Mouse (Mus musculus): ENCODE measurements around the gene Vars2. TPM values are rescaled to one million over a fixed set of nuclear protein-coding genes. Genes with fewer than 3 reads are reported as not detected.
A peak's percentile ranks its signal among the peaks of the same experiment; 100 is the strongest.

The Vars2 gene
- polyA plus RNA-seq, 2 experiments: 14.8 to 35.4 TPM

DNA sequence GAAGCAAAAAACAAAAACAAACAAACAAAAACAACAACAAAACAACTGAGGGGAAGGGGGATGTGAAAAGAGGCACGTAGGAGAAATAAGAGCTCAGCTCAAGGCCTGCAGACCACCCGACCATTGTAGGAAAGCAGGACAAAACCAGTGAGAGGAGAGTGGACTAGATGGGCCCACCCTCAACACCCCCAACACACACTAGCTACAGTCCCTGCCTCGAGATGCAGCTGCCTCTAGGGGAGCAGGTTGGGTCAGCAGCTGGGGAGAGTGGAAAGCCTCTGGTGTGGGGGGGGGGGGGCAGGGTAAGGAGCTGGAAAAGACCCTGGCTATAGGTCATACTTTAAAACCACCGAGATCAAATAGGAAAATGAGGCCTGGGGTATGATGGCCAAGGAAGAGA lies 35.2 kb upstream of the Vars2 start:
- ATAC-seq (ENCODE audit: low FRiP score, low read depth): no peak
- Histone ChIP-seq H3K4me1 (ENCODE audit: control insufficient read depth, insufficient read depth, low read length) (peaks cover 40% of the 10 kb centered on the region), H3K4me2 (replicated peaks; ENCODE audit: low read depth, low read length, severe bottlenecking) (peak overlapping the region; percentile 83), H3K36me3 (ENCODE audit: control insufficient read depth, insufficient read depth, low read length) (no peaks in the 10 kb centered on the region), H3K9ac (ENCODE audit: low read depth, low read length, severe bottlenecking) (peak overlapping the region; percentile 73; the same call in 1 of the 2 replicates), H3K27me3 (ENCODE audit: control insufficient read depth, insufficient read depth, low read length) (no peaks in the 10 kb centered on the region; the same call in 1 of the 2 replicates), H3K27ac (replicated peaks; ENCODE audit: low read depth, low read length) (peak overlapping the region; percentile 90), H3K9me3 (ENCODE audit: control insufficient read depth, low read length) (no peaks in the 10 kb centered on the region), H3K4me3 (replicated peaks; ENCODE audit: low read length) (peak overlapping the region; percentile 68)
- WGBS: 20% methylated on average over 4 of the region's 4 CpGs
- DNase-seq (ENCODE audit: low spot score): no peak
- TF ChIP-seq POLR2A (IDR thresholded peaks at IDR 0.05; ENCODE audit: borderline replicate concordance, extremely low read depth, insufficient read depth, insufficient read length): no peak

DNA sequence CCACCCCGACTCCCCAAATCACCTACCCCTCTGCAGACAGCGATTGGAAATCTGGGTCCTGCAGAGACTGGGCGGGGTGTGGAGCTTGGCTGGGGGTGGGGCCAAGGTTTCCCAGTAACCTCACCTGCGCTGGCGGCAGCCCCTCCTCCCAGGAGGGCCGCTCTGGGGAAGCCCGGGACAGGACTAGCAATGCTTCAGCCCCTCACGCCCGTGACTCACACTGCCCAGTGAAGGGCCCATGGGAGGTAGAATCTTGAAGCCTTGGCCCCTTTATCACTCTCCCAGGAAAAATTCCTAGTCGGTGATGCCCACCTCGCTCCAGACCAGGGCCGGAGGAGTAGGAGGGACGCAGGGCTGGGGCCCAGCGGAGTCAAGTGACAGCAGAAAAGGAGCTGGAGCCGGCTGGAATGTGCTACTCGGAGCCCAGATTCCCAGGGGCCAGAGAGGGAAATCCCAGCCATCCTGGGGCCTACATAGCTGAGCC lies 34.6 kb upstream of the Vars2 start:
- Histone ChIP-seq H3K27ac (replicated peaks; ENCODE audit: low read depth, low read length) (peak overlapping the region; percentile 90), H3K4me2 (replicated peaks; ENCODE audit: low read depth, low read length, severe bottlenecking) (peak overlapping the region; percentile 83), H3K4me1 (ENCODE audit: control insufficient read depth, insufficient read depth, low read length) (peaks cover 46% of the 10 kb centered on the region), H3K9ac (ENCODE audit: low read depth, low read length, severe bottlenecking) (peak overlapping the region; percentile 73), H3K27me3 (ENCODE audit: control insufficient read depth, insufficient read depth, low read length) (no peaks in the 10 kb centered on the region; the same call in 1 of the 2 replicates), H3K9me3 (ENCODE audit: control insufficient read depth, low read length) (no peaks in the 10 kb centered on the region), H3K36me3 (ENCODE audit: control insufficient read depth, insufficient read depth, low read length) (no peaks in the 10 kb centered on the region), H3K4me3 (replicated peaks; ENCODE audit: low read length) (peak overlapping the region; percentile 68)
- ATAC-seq (ENCODE audit: low FRiP score, low read depth): no peak
- no peak for TF ChIP-seq POLR2A (IDR thresholded peaks at IDR 0.05; ENCODE audit: borderline replicate concordance, extremely low read depth, insufficient read depth, insufficient read length)
- WGBS: 3% methylated on average over 16 of the region's 16 CpGs
- peak; percentile 60 for DNase-seq (ENCODE audit: low spot score)

DNA sequence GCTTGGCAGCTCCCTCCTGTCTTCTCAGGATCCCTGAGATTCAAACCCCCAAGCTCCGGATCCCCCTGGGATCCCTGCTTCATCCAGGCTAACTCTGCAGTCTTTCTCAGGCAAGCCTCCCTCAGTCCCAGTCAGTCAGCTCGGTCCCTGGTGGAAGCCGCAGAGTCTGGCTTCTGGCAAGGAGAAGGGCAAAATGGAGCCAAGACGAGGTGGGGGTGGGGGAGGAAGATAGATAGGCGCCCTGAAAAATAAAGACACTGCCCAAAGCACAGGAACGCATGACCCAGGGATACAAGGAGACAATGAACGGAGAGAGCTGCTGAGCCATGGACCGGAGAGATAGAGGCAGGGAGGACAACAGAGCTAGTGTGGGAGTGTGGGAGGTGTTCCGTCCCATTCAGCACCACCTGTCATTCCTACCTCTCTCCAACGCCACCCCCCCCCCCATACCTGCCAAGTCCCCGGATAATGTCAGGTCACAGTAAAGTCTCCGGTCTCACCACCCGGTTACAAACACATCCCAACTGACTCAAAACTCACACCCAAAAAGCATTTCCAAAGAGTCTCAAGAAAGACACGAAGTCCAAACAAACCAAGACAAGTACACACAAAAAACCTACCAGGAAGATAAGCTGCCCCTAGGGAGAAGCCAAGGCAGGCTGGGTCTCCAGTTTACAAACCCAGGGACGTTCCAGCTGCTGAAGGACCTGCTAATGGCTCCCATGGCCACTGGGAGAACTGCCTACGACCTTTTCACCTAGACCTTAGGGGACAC lies 34.0 kb upstream of the Vars2 start:
- H3K36me3 ChIP-seq (ENCODE audit: control insufficient read depth, insufficient read depth, low read length): no peaks in the 10 kb centered on the region
- H3K4me2 ChIP-seq (replicated peaks; ENCODE audit: low read depth, low read length, severe bottlenecking): peak overlapping the region; percentile 83
- H3K4me1 ChIP-seq (ENCODE audit: control insufficient read depth, insufficient read depth, low read length): peaks cover 49% of the 10 kb centered on the region
- WGBS: 6% methylated on average over 16 of the region's 16 CpGs
- H3K9me3 ChIP-seq (ENCODE audit: control insufficient read depth, low read length): no peaks in the 10 kb centered on the region
- peak overlapping the region; percentile 73 for H3K9ac ChIP-seq (ENCODE audit: low read depth, low read length, severe bottlenecking)
- no peaks in the 10 kb centered on the region; the same call in 1 of the 2 replicates for H3K27me3 ChIP-seq (ENCODE audit: control insufficient read depth, insufficient read depth, low read length)
- ATAC-seq (ENCODE audit: low FRiP score, low read depth) (no peak), DNase-seq (ENCODE audit: low spot score) (no peak)
- no peak for TF ChIP-seq POLR2A (IDR thresholded peaks at IDR 0.05; ENCODE audit: borderline replicate concordance, extremely low read depth, insufficient read depth, insufficient read length)
- peak overlapping the region; percentile 68 for H3K4me3 ChIP-seq (replicated peaks; ENCODE audit: low read length)
- peak overlapping the region; percentile 90 for H3K27ac ChIP-seq (replicated peaks; ENCODE audit: low read depth, low read length)

DNA sequence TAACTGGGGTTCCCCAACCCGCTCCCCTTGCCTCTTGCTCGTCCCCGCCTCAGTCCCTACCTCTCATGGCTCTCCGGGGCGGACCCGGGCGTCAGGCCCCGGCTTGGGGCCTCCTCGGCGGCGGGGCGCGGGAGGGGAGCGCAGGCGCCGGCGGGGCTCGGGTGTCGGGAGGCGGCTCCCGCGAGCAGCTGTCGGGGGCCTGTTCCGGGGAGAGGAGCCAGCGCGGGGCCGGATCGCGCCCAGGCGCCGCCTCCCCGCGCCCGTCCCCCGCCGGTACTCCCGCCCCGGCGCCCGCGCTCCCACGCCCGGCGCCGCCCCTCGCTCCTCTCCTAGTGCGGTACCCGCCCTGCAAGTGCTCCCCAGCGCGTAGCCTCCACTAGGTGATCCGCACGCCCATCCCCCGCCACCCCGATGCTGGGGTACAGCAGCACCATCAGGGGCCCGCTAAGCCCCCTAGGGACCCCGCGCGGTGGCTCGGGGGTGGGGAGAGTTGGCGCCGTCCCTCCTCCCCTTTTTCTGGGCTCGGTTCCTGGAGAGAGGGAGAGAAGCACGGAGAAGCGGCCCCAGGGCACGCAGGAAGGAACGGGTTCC lies 33.1 kb upstream of the Vars2 start:
- Histone ChIP-seq H3K9me3 (ENCODE audit: control insufficient read depth, low read length) (0 out of 2 replicates have a peak, but pooled peaks cover 1% of the 10 kb centered on the region), H3K27me3 (ENCODE audit: control insufficient read depth, insufficient read depth, low read length) (no peaks in the 10 kb centered on the region; the same call in 1 of the 2 replicates), H3K27ac (replicated peaks; ENCODE audit: low read depth, low read length) (peak overlapping the region; percentile 90), H3K4me3 (replicated peaks; ENCODE audit: low read length) (peak overlapping the region; percentile 68), H3K4me2 (replicated peaks; ENCODE audit: low read depth, low read length, severe bottlenecking) (peak overlapping the region; percentile 83), H3K4me1 (ENCODE audit: control insufficient read depth, insufficient read depth, low read length) (peaks cover 49% of the 10 kb centered on the region), H3K36me3 (ENCODE audit: control insufficient read depth, insufficient read depth, low read length) (peaks cover 2% of the 10 kb centered on the region; the same call in 1 of the 2 replicates), H3K9ac (ENCODE audit: low read depth, low read length, severe bottlenecking) (peak overlapping the region; percentile 73)
- under 1% methylated on average over 28 of the region's 66 CpGs for WGBS
- ATAC-seq (ENCODE audit: low FRiP score, low read depth) (peak; percentile 62), DNase-seq (ENCODE audit: low spot score) (peak; percentile 87)
- 0 out of 2 replicates have a peak, but pooled peaks have one; percentile 1 for TF ChIP-seq POLR2A (IDR thresholded peaks at IDR 0.05; ENCODE audit: borderline replicate concordance, extremely low read depth, insufficient read depth, insufficient read length)

DNA sequence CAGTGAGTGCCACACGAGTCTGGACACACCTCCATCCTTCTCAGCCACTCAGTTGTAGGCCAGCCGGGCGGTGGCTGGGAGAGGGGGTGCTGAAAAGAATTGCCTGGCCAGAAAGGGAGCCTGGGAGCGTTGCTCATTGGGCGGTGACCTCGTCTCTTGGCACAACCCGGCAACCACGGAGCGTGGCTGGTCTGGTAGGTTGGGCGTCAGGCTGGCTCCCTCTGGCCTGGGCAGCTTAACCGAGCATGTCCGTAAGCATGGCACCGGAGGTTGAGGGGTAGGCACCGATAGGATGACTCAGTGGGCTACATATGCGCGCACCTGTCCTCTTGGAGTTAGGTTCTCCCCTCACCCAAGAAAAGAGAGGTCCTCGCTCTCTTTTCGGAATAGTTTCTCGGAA lies 32.5 kb upstream of the Vars2 start:
- Histone ChIP-seq H3K27me3 (ENCODE audit: control insufficient read depth, insufficient read depth, low read length) (no peaks in the 10 kb centered on the region; the same call in 1 of the 2 replicates), H3K27ac (replicated peaks; ENCODE audit: low read depth, low read length) (peak overlapping the region; percentile 90), H3K4me2 (replicated peaks; ENCODE audit: low read depth, low read length, severe bottlenecking) (peak overlapping the region; percentile 83), H3K4me1 (ENCODE audit: control insufficient read depth, insufficient read depth, low read length) (peaks cover 49% of the 10 kb centered on the region), H3K36me3 (ENCODE audit: control insufficient read depth, insufficient read depth, low read length) (peaks cover 8% of the 10 kb centered on the region; the same call in 1 of the 2 replicates), H3K4me3 (replicated peaks; ENCODE audit: low read length) (peak overlapping the region; percentile 68), H3K9ac (ENCODE audit: low read depth, low read length, severe bottlenecking) (peak overlapping the region; percentile 73), H3K9me3 (ENCODE audit: control insufficient read depth, low read length) (0 out of 2 replicates have a peak, but pooled peaks cover 4% of the 10 kb centered on the region)
- 4% methylated on average over 19 of the region's 19 CpGs for WGBS
- ATAC-seq (ENCODE audit: low FRiP score, low read depth) (no peak), DNase-seq (ENCODE audit: low spot score) (peak; percentile 38)
- TF ChIP-seq POLR2A (IDR thresholded peaks at IDR 0.05; ENCODE audit: borderline replicate concordance, extremely low read depth, insufficient read depth, insufficient read length): no peak
